Mouse (Mus musculus): ENCODE data around the gene Abcg8. TPM values are rescaled to one million over a fixed set of nuclear protein-coding genes. Genes with fewer than 3 reads are reported as not detected.

Gene Abcg8
- polyA plus RNA-seq, 1 experiment from 2014 or later, result 0.09 TPM

Other genes with a start within 250 kb of the Abcg8 start
- 12.6 and 12.8 TPM in 2 replicates for gene Thada, start 210.1 kb upstream of the Abcg8 start, polyA plus RNA-seq (2014; fragmentation: Nextera tagmentation; extraction: Ambion mirVana)
- gene Plekhh2, start 164.4 kb upstream of the Abcg8 start, polyA plus RNA-seq (2014; fragmentation: Nextera tagmentation; extraction: Ambion mirVana), result 5.7 and 6.4 TPM in 2 replicates
- gene Dync2li1, start 49.8 kb upstream of the Abcg8 start, polyA plus RNA-seq (2014; fragmentation: Nextera tagmentation; extraction: Ambion mirVana), result 40.0 and 42.0 TPM in 2 replicates
- 0.96 and 1.1 TPM in 2 replicates for gene Abcg5, start 6.7 kb downstream of the Abcg8 start, polyA plus RNA-seq (2014; fragmentation: Nextera tagmentation; extraction: Ambion mirVana)
- gene Lrpprc, start 114.5 kb downstream of the Abcg8 start, polyA plus RNA-seq (2014; fragmentation: Nextera tagmentation; extraction: Ambion mirVana), result 59.0 and 60.8 TPM in 2 replicates